Mouse (Mus musculus) spleen, postnatal 14 days (tissue): ENCODE data around the gene Tfap2d.

ENCODE experiments used
- DNase-seq, 2 experiments: peaks; one replicate each; pipeline ENCODE4 v3.0.0; 2021 to 2022; ENCODE audit warnings: low spot score in 2 of 2

Gene Tfap2d

GRCm38 (mm10) chr1:19210215-19211032 lies 107.6 kb downstream of the Tfap2d start:
- no peak for DNase-seq

DNA sequence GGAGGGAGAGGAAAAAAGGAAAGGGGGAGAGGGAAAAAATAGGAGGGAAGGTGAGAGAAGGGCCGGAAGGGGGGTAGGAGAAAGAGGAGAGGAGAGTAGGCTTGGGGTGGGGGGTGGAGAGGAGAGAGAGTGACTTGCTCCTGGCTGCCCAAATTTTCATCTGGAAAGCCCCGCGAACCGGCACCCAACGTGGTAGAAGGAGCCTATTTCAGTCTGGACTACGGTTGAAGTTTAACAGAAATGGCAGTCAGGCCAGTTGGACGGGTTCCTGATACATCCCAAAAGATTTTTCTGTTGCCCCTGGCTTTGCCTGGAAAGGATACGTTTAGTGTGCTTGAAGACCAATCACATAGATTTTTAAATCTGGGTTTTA lies 108.2 kb downstream of the Tfap2d start:
- DNase-seq: no peak

DNA sequence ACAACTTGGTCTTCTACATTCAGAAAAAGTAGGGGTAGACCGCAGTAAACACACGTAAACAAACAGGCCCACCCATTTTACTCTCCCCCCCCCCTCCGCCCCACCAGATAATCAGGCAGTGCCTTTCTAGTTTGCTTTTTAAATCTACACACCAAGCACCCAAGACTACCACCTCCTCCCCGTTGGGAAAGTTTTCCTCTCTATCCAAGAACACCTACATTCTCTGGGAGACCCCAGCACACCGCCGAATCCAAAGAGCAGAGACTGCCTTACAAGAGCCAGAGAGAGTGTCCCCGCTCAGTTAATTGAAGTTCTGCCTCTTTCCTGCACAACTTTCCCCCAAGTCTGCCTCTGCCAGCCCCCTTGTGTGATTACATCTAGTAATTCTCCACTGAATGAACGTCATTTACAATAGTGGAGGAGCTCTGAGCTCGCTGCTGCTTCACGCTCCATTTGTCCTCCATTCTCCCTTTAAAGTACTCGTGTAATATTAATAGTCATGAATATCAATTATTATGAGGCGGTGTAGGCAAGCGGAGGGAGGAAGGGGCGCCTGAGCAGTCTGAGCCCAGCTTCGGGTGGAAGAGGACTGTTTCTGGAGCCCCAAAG lies 108.8 kb downstream of the Tfap2d start:
- no peak for DNase-seq

- no peak for DNase-seq
Observed at GRCm38 (mm10) chr1:19212691-19213090, 109.9 kb downstream of the Tfap2d start.

DNA sequence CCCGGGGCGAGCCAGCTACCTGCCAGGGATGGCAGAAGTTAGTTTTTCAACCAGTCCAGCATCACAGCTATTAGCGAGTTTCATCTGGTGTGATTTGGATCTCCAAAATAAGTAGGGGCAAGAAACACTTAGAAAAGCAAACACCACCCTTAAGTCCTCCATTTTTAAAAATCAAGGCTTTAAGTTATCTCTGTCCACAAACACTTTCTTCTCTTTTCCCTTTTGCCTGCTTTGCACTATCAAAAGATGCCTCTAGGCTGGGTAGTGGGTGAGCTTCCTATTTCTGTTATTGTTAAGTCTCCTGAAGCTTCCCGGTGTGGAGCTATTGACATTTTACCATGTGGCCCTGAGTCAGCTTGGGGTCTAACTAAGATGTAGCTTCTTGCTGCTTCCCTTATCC lies 110.3 kb downstream of the Tfap2d start:
- no peak for DNase-seq

DNA sequence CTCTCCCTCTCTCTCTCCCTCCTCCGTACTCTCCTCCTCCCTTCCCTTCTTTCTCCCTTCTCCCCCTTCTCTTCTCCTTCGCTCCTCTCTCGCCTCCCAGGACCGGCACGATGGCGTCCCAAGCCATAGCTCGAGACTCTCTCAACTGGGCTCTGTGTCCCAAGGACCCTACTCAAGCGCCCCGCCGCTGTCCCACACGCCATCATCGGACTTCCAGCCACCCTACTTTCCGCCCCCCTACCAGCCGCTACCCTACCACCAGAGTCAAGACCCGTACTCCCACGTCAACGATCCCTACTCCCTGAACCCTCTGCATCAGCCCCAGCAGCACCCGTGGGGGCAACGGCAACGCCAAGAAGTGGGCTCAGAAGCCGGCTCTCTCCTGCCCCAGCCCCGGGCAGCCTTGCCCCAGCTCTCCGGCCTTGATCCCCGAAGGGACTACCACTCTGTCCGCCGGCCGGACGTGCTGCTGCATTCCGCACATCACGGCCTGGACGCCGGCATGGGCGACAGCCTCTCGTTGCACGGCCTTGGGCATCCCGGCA lies 111.1 kb downstream of the Tfap2d start:
- no peak for DNase-seq
